Mouse (Mus musculus) erythroblast, embryonic 14.5 days (primary cell): ENCODE results near the gene Tmem108. TPM values are rescaled to one million over a fixed set of nuclear protein-coding genes. Genes with fewer than 3 reads are reported as not detected.

Experiments
- H3K27me3 ChIP-seq: 2 replicates; pipeline ENCODE4 v1.6.1; 2012; ENCODE audit warnings: inconsistent platforms; ENCODE audit not compliant: control insufficient read depth
- H3K36me3 ChIP-seq: 2 replicates; pipeline ENCODE4 v1.6.1; 2012; ENCODE audit warnings: mild to moderate bottlenecking, inconsistent platforms; ENCODE audit not compliant: control insufficient read depth
- H3K4me1 ChIP-seq: 2 replicates; pipeline ENCODE4 v1.6.1; 2012; ENCODE audit warnings: inconsistent platforms; ENCODE audit not compliant: control insufficient read depth
- H3K4me3 ChIP-seq: replicated peaks from 2 replicates; pipeline ENCODE3; 2012; ENCODE audit warnings: moderate library complexity, mild to moderate bottlenecking, inconsistent platforms
- H3K9me3 ChIP-seq: 2 replicates; pipeline ENCODE4 v1.6.1; 2012; ENCODE audit warnings: low read length, inconsistent platforms, mixed read lengths; ENCODE audit not compliant: control insufficient read depth
- GATA1 ChIP-seq: IDR thresholded peaks from 2 replicates; pipeline ENCODE4 v1.6.1; 2012; ENCODE audit warnings: low read length, inconsistent platforms, mixed read lengths
- TAL1 ChIP-seq: IDR thresholded peaks from 3 replicates; pipeline ENCODE4 v1.6.1; 2012; ENCODE audit warnings: low read length, inconsistent platforms, mixed read lengths
- polyA plus RNA-seq: library from polyadenylated mRNA; stranded (reverse); fragments of >175 nt; gene quantifications from 2 replicates; pipeline ENCODE4 v1.2.3, GENCODE M21; 2012

The Tmem108 gene
- polyA plus RNA-seq, 1 experiment, result not detected

GRCm38 (mm10) chr9:103512257-103512656 lies 249.4 kb downstream of the Tmem108 start:
- Histone ChIP-seq H3K9me3 (peaks cover 2% of the 10 kb centered on the region; the same call in 1 of the 2 replicates), H3K27me3 (no peaks in the 10 kb centered on the region), H3K36me3 (no peaks in the 10 kb centered on the region), H3K4me1 (no peaks in the 10 kb centered on the region), H3K4me3 (no peak overlapping the region)
- TF ChIP-seq GATA1, result no peak
- no peak for TF ChIP-seq TAL1

GRCm38 (mm10) chr9:103506968-103507584 lies 254.6 kb downstream of the Tmem108 start:
- Histone ChIP-seq H3K9me3 (no peaks in the 10 kb centered on the region), H3K4me3 (no peak overlapping the region), H3K4me1 (no peaks in the 10 kb centered on the region; the same call in 1 of the 2 replicates), H3K27me3 (no peaks in the 10 kb centered on the region), H3K36me3 (no peaks in the 10 kb centered on the region)
- TF ChIP-seq GATA1 (no peak), TAL1 (no peak)

GRCm38 (mm10) chr9:103505067-103505466 lies 256.6 kb downstream of the Tmem108 start:
- Histone ChIP-seq H3K4me3 (no peak overlapping the region), H3K4me1 (no peaks in the 10 kb centered on the region; the same call in 1 of the 2 replicates), H3K9me3 (no peaks in the 10 kb centered on the region), H3K27me3 (no peaks in the 10 kb centered on the region), H3K36me3 (no peaks in the 10 kb centered on the region)
- TF ChIP-seq GATA1, result no peak
- no peak for TF ChIP-seq TAL1

GRCm38 (mm10) chr9:103504646-103505045 lies 257.0 kb downstream of the Tmem108 start:
- Histone ChIP-seq H3K9me3 (no peaks in the 10 kb centered on the region), H3K4me1 (no peaks in the 10 kb centered on the region; the same call in 1 of the 2 replicates), H3K36me3 (no peaks in the 10 kb centered on the region), H3K4me3 (no peak overlapping the region), H3K27me3 (no peaks in the 10 kb centered on the region)
- TF ChIP-seq TAL1, result no peak
- TF ChIP-seq GATA1, result no peak

GRCm38 (mm10) chr9:103503586-103504298 lies 257.9 kb downstream of the Tmem108 start:
- Histone ChIP-seq H3K36me3 (no peaks in the 10 kb centered on the region), H3K4me3 (no peak overlapping the region), H3K9me3 (no peaks in the 10 kb centered on the region), H3K4me1 (no peaks in the 10 kb centered on the region; the same call in 1 of the 2 replicates), H3K27me3 (no peaks in the 10 kb centered on the region)
- no peak for TF ChIP-seq TAL1
- TF ChIP-seq GATA1, result no peak

GRCm38 (mm10) chr9:103502655-103503054 lies 259.0 kb downstream of the Tmem108 start:
- H3K9me3 ChIP-seq, result no peaks in the 10 kb centered on the region
- no peaks in the 10 kb centered on the region for H3K36me3 ChIP-seq
- H3K4me1 ChIP-seq, result no peaks in the 10 kb centered on the region; the same call in 1 of the 2 replicates
- TF ChIP-seq TAL1, result no peak
- TF ChIP-seq GATA1, result no peak
- no peak overlapping the region for H3K4me3 ChIP-seq
- H3K27me3 ChIP-seq, result no peaks in the 10 kb centered on the region

GRCm38 (mm10) chr9:103501861-103502364 lies 259.7 kb downstream of the Tmem108 start:
- Histone ChIP-seq H3K9me3 (no peaks in the 10 kb centered on the region), H3K27me3 (no peaks in the 10 kb centered on the region), H3K36me3 (no peaks in the 10 kb centered on the region), H3K4me3 (no peak overlapping the region), H3K4me1 (no peaks in the 10 kb centered on the region; the same call in 1 of the 2 replicates)
- no peak for TF ChIP-seq TAL1
- TF ChIP-seq GATA1, result no peak

GRCm38 (mm10) chr9:103499366-103499765 lies 262.3 kb downstream of the Tmem108 start:
- H3K4me1 ChIP-seq, result peaks cover 3% of the 10 kb centered on the region
- TF ChIP-seq GATA1, result no peak
- TF ChIP-seq TAL1, result no peak
- no peak overlapping the region for H3K4me3 ChIP-seq
- H3K9me3 ChIP-seq, result no peaks in the 10 kb centered on the region
- H3K36me3 ChIP-seq, result no peaks in the 10 kb centered on the region
- H3K27me3 ChIP-seq, result no peaks in the 10 kb centered on the region

- no peak for TF ChIP-seq GATA1
- TF ChIP-seq TAL1, result no peak
- Histone ChIP-seq H3K4me3 (no peak overlapping the region), H3K4me1 (peaks cover 3% of the 10 kb centered on the region), H3K9me3 (no peaks in the 10 kb centered on the region), H3K36me3 (no peaks in the 10 kb centered on the region), H3K27me3 (no peaks in the 10 kb centered on the region)
Observed at GRCm38 (mm10) chr9:103498699-103499098, 262.9 kb downstream of the Tmem108 start.
